Mouse (Mus musculus) intestine, embryonic 14.5 days (tissue): ENCODE data around the gene Ska2. TPM values are rescaled to one million over a fixed set of nuclear protein-coding genes. Genes with fewer than 3 reads are reported as not detected.

Experiments
- ATAC-seq: fragments of 200-750 bp; cut with Nextera tagmentation; replicated peaks from 2 replicates; pipeline ENCODE4 v1.8.0; 2017; ENCODE audit warnings: low read depth, moderate number of reproducible peaks, moderate TSS enrichment, moderate library complexity; ENCODE audit not compliant: low FRiP score, low TSS enrichment
- DNase-seq: peaks from one replicate; pipeline ENCODE4 v3.0.0-alpha.2; 2018; ENCODE audit warnings: low spot score
- H3K27ac ChIP-seq: fragments of 300-500 bp; sonication (generic); 2 replicates; pipeline ENCODE4 v1.5.1; 2014; ENCODE audit warnings: low read depth, mild to moderate bottlenecking, control low read depth
- H3K27me3 ChIP-seq: fragments of 300-500 bp; sonication (generic); replicated peaks from 2 replicates; pipeline ENCODE4 v1.6.1; 2014; ENCODE audit warnings: low read length, control low read depth; ENCODE audit not compliant: control insufficient read depth, insufficient read depth
- H3K36me3 ChIP-seq: fragments of 300-500 bp; sonication (generic); 2 replicates; pipeline ENCODE4 v1.6.1; 2014; ENCODE audit warnings: low read length, control low read depth; ENCODE audit not compliant: control insufficient read depth, insufficient read depth
- H3K4me1 ChIP-seq: fragments of 300-500 bp; sonication (generic); replicated peaks from 2 replicates; pipeline ENCODE4 v1.6.1; 2014; ENCODE audit warnings: low read length, control low read depth, mixed read lengths; ENCODE audit not compliant: control insufficient read depth, insufficient read depth
- H3K4me2 ChIP-seq: fragments of 300-500 bp; sonication (generic); 2 replicates; pipeline ENCODE4 v1.6.1; 2014; ENCODE audit warnings: low read length
- H3K4me3 ChIP-seq: fragments of 300-500 bp; sonication (generic); 2 replicates; pipeline ENCODE4 v1.5.1; 2014; ENCODE audit warnings: low read depth, low read length, control low read depth, mixed read lengths
- H3K9ac ChIP-seq: fragments of 300-500 bp; sonication (generic); 2 replicates; pipeline ENCODE4 v1.6.1; 2014; ENCODE audit warnings: mild to moderate bottlenecking, low read length
- H3K9me3 ChIP-seq: fragments of 300-500 bp; sonication (generic); 2 replicates; pipeline ENCODE4 v1.6.1; 2016; ENCODE audit warnings: low read length, control low read depth; ENCODE audit not compliant: control insufficient read depth
- WGBS: fragments of 180-500 bp; shearing (Covaris S2); extraction: QIAGEN DNeasy Blood & Tissue Kit; methylation state at CpG from one replicate; pipeline ENCODE4 v1.1.7; 2014; 5-methylcytosine and 5-hydroxymethylcytosine counted together
- microRNA counts: library from miRNA; unstranded; fragments of <30 nt; microRNA quantifications from one replicate; lab custom pipeline; 2016
- microRNA-seq: library from miRNA; unstranded; fragments of <30 nt; microRNA quantifications from one replicate; pipeline ENCODE4, GENCODE M21; 2016
- polyA plus RNA-seq: library from polyadenylated mRNA; unstranded; fragments of >200 nt; fragmentation: Nextera tagmentation; extraction: Ambion mirVana; gene quantifications from 2 replicates; pipeline ENCODE4 v1.2.1, GENCODE M21; 2014

Ska2 gene
- polyA plus RNA-seq, 1 experiment from 2014 or later = 52.4 TPM

GRCm38 (mm10) chr11:87136233-87136632, 27.2 kb downstream of the Ska2 start:
- no peaks in the 10 kb centered on the region for H3K9me3 ChIP-seq
- ATAC-seq (no peak), DNase-seq (no peak)
- no peaks in the 10 kb centered on the region for H3K4me1 ChIP-seq
- H3K36me3 ChIP-seq = peaks cover 6% of the 10 kb centered on the region
- H3K27ac ChIP-seq = no peak overlapping the region
- no peaks in the 10 kb centered on the region for H3K27me3 ChIP-seq
- H3K4me2 ChIP-seq = no peak overlapping the region
- H3K9ac ChIP-seq = no peak overlapping the region
- WGBS = 91% methylated on average over 4 of the region's 4 CpGs
- H3K4me3 ChIP-seq = no peak overlapping the region

- ATAC-seq (no peak), DNase-seq (no peak)
- Histone ChIP-seq H3K4me1 (no peaks in the 10 kb centered on the region), H3K27me3 (no peaks in the 10 kb centered on the region), H3K36me3 (peaks cover 21% of the 10 kb centered on the region), H3K4me2 (no peak overlapping the region), H3K4me3 (no peak overlapping the region), H3K9me3 (no peaks in the 10 kb centered on the region), H3K27ac (no peak overlapping the region), H3K9ac (no peak overlapping the region)
- 89% methylated on average over 2 of the region's 2 CpGs for WGBS
Measured at GRCm38 (mm10) chr11:87158012-87158411, 49.0 kb downstream of the Ska2 start.

GRCm38 (mm10) chr11:87162687-87163086, 53.7 kb downstream of the Ska2 start:
- no peak overlapping the region for H3K9ac ChIP-seq
- H3K4me1 ChIP-seq = no peaks in the 10 kb centered on the region
- DNase-seq (no peak), ATAC-seq (no peak)
- H3K4me2 ChIP-seq = no peak overlapping the region
- no peak overlapping the region for H3K4me3 ChIP-seq
- 84% methylated on average over 4 of the region's 4 CpGs for WGBS
- H3K27me3 ChIP-seq = no peaks in the 10 kb centered on the region
- H3K36me3 ChIP-seq = peaks cover 36% of the 10 kb centered on the region
- no peaks in the 10 kb centered on the region for H3K9me3 ChIP-seq
- H3K27ac ChIP-seq = no peak overlapping the region

- Histone ChIP-seq H3K36me3 (peaks cover 46% of the 10 kb centered on the region), H3K27me3 (no peaks in the 10 kb centered on the region), H3K9ac (no peak overlapping the region), H3K9me3 (no peaks in the 10 kb centered on the region), H3K4me3 (no peak overlapping the region), H3K27ac (no peak overlapping the region), H3K4me1 (no peaks in the 10 kb centered on the region), H3K4me2 (no peak overlapping the region)
- DNase-seq = no peak
- ATAC-seq = no peak
Measured at GRCm38 (mm10) chr11:87163751-87164150, 54.7 kb downstream of the Ska2 start.

- DNase-seq (no peak), ATAC-seq (no peak)
- no peak overlapping the region for H3K27ac ChIP-seq
Measured at GRCm38 (mm10) chr11:87173625-87174024, 64.6 kb downstream of the Ska2 start.

More at GRCm38 (mm10) chr11:87173625-87174024, 64.6 kb downstream of the Ska2 start:
- no peak overlapping the region for H3K9ac ChIP-seq
- H3K4me2 ChIP-seq = no peak overlapping the region
- H3K9me3 ChIP-seq = no peaks in the 10 kb centered on the region
- peaks cover 11% of the 10 kb centered on the region for H3K36me3 ChIP-seq
- no peak overlapping the region for H3K4me3 ChIP-seq
- H3K27me3 ChIP-seq = no peaks in the 10 kb centered on the region
- 92% methylated on average over 5 of the region's 5 CpGs for WGBS
- H3K4me1 ChIP-seq = no peaks in the 10 kb centered on the region

MicroRNAs encoded within 50 kb of the gene (microRNA counts, 519-probe panel; counts per million panel counts)
- 5,176 counts per million, percentile 89 among the panel's probes with 10 or more counts for microRNA mmu-miR-301a (lab: Ali Mortazavi, UCI)

Small RNAs within 50 kb of the gene (microRNA-seq; reads per million reads assigned to microRNA genes)
- 2,315 reads per million, percentile 85 among the genes with 10 or more reads in this experiment for gene Mir301

Other genes with a start within 250 kb of the Ska2 start
- 5.3 and 5.9 TPM in 2 replicates for gene Ypel2, start 115.5 kb upstream of the Ska2 start, polyA plus RNA-seq
- gene Gdpd1, start 35.2 kb upstream of the Ska2 start, polyA plus RNA-seq = 21.7 and 23.0 TPM in 2 replicates
- 21.0 and 23.2 TPM in 2 replicates for gene Smg8, start 22.5 kb upstream of the Ska2 start, polyA plus RNA-seq
- gene Prr11, start 526 bp upstream of the Ska2 start, polyA plus RNA-seq = 12.0 and 14.8 TPM in 2 replicates
- gene Trim37, start 17.8 kb downstream of the Ska2 start, polyA plus RNA-seq = 31.3 and 39.4 TPM in 2 replicates
- gene Ppm1e, start 249.8 kb downstream of the Ska2 start, polyA plus RNA-seq = 3.4 and 3.8 TPM in 2 replicates